Mouse (Mus musculus): ENCODE measurements around the gene Dclre1b.
"Not testable (repeated sequence)": the region's sequence is repeated elsewhere in the genome, so short reads cannot be mapped to it uniquely, and the experiment has no call there.

The Dclre1b gene

GRCm38 (mm10) chr3:103808891-103809798 lies at the start of gene Dclre1b, which contains the start of the genes Ap4b1 and Gm43064:
Gene Dclre1b (minus strand): TSS chr3:103809444.
Gene Ap4b1 (plus strand): TSS chr3:103809520.
Gene Gm43064 (plus strand): TSS chr3:103809573.
- DNase-seq (ENCODE audit: low read depth): peak; percentile 96

GRCm38 (mm10) chr3:103857977-103858563 lies 48.8 kb upstream of the Dclre1b start:
- DNase-seq (ENCODE audit: low read depth): no peak

GRCm38 (mm10) chr3:103857036-103857805 lies 48.0 kb upstream of the Dclre1b start:
- DNase-seq (ENCODE audit: low read depth): no peak

GRCm38 (mm10) chr3:103853804-103854203 lies 44.6 kb upstream of the Dclre1b start:
- no peak for DNase-seq (ENCODE audit: low read depth)

GRCm38 (mm10) chr3:103852565-103853299 lies 43.5 kb upstream of the Dclre1b start:
- peak; percentile 75 for DNase-seq (ENCODE audit: low read depth)

- DNase-seq (ENCODE audit: low read depth): no peak
These were observed 42.6 kb upstream of the Dclre1b start for GRCm38 (mm10) chr3:103851882-103852281.

GRCm38 (mm10) chr3:103851481-103851880 lies 42.2 kb upstream of the Dclre1b start:
- DNase-seq (ENCODE audit: low read depth): no peak

- DNase-seq (ENCODE audit: low read depth): no peak
These were observed 41.6 kb upstream of the Dclre1b start for GRCm38 (mm10) chr3:103850644-103851363.

- not testable (repeated sequence) for DNase-seq (ENCODE audit: low read depth)
These were observed 31.7 kb upstream of the Dclre1b start for GRCm38 (mm10) chr3:103840946-103841345.

- DNase-seq (ENCODE audit: low read depth): not testable (repeated sequence)
These were observed 31.0 kb upstream of the Dclre1b start for GRCm38 (mm10) chr3:103840195-103840594.

- no peak for DNase-seq (ENCODE audit: low read depth)
These were observed 30.5 kb upstream of the Dclre1b start for GRCm38 (mm10) chr3:103839711-103840110.

GRCm38 (mm10) chr3:103836453-103836852 lies 27.2 kb upstream of the Dclre1b start:
- DNase-seq (ENCODE audit: low read depth): no peak

GRCm38 (mm10) chr3:103835951-103836310 lies 26.7 kb upstream of the Dclre1b start:
- no peak for DNase-seq (ENCODE audit: low read depth)

GRCm38 (mm10) chr3:103835272-103835950 lies 26.2 kb upstream of the Dclre1b start:
- DNase-seq (ENCODE audit: low read depth): peak; percentile 35

GRCm38 (mm10) chr3:103834001-103834400 lies 24.8 kb upstream of the Dclre1b start:
- DNase-seq (ENCODE audit: low read depth): no peak

GRCm38 (mm10) chr3:103832426-103832825 lies 23.2 kb upstream of the Dclre1b start, which contains the start of gene Bcl2l15:
Gene Bcl2l15 (plus strand): TSS chr3:103832601.
- DNase-seq (ENCODE audit: low read depth): no peak

- no peak for DNase-seq (ENCODE audit: low read depth)
These were observed 21.9 kb upstream of the Dclre1b start for GRCm38 (mm10) chr3:103831146-103831545.

GRCm38 (mm10) chr3:103830681-103831080 lies 21.4 kb upstream of the Dclre1b start:
- DNase-seq (ENCODE audit: low read depth): peak; percentile 63

- no peak for DNase-seq (ENCODE audit: low read depth)
These were observed 19.8 kb upstream of the Dclre1b start for GRCm38 (mm10) chr3:103829036-103829435.

- no peak for DNase-seq (ENCODE audit: low read depth)
These were observed 18.3 kb upstream of the Dclre1b start for GRCm38 (mm10) chr3:103827548-103827947.

Measured in NIH3T3 (cell line).